Mouse (Mus musculus) megakaryocyte, embryonic 14.5 days (primary cell): Measurements from ENCODE around the gene Dusp11.

Source experiments
- FLI1 ChIP-seq: IDR thresholded peaks from 2 replicates; pipeline ENCODE4 v1.6.1; 2012; ENCODE audit warnings: low read length, inconsistent platforms, mixed read lengths
- GATA1 ChIP-seq: IDR thresholded peaks from 3 replicates; pipeline ENCODE4 v1.6.1; 2012; ENCODE audit warnings: mixed read lengths, low read length, inconsistent platforms, borderline replicate concordance

DNA sequence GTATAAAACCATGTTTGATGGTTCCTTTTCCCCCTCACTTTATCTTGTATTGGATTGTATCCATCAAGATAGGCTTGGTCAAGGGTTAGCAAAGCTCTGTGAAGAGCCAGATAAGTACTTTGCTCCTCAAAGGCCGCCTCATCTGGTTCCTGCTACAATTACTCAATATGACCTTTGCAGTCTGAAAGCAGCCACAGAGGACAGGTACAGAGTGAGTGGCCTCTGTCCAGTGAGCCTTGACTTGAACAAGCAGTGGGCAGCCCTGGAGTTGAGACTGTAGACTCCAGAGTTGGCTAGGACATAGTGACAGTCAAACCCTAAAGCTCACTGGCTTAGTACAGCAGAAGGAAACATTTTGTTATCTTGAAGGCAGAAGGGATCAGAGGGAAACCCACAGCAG lies 32.2 kb downstream of the Dusp11 start:
- TF ChIP-seq GATA1 = no peak
- TF ChIP-seq FLI1 = no peak
